Mouse (Mus musculus): Measurements from ENCODE around the gene Dpp10.

- no peak for TF ChIP-seq CTCF (IDR thresholded peaks at IDR 0.05; ENCODE audit: borderline replicate concordance, control insufficient read depth, extremely low read depth, insufficient read depth, low read length, poor library complexity)
- TF ChIP-seq POLR2A (IDR thresholded peaks at IDR 0.05; ENCODE audit: control insufficient read depth, extremely low read depth, insufficient read depth, low read length, poor library complexity), result no peak
Measured at GRCm38 (mm10) chr1:124032677-124033076, 12.7 kb downstream of the Dpp10 start.

All from thymus, adult 2 months (tissue).